12 mouse cellular contexts compared by ENCODE assay signal in the genomic region with DNA sequence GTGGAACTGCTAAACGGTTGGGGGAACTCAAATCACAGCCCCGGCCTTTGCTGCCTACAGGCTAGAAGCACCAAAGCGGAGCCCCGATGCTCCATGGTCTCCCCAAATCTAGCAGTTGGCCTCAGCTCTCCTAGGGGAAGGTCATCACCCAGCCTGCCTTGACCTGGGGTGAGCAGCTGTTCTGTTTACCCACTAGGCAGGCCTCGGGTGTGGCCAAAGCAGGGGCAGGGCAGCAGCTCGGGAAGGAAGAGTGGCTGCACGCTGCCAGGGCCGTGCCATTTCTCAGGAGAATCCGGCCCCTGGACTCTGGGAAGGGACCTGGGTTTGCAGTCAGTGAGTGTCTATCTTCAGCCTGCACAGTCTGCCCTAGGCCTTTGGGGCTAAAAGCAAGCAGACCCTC. TPM values are rescaled to one million over a fixed set of nuclear protein-coding genes. Genes with fewer than 3 reads are reported as not detected.
DNase-seq lines count a peak whose midpoint lies in the region; ATAC-seq and TF ChIP-seq lines count a peak whose summit lies in the region.
"Had no signal": no experiment of that assay in that cellular context is flagged by ENCODE, and none has a peak within 500 bp of the region (broad histone marks: within the 10 kb centered on the region; RNA-seq: fewer than 3 reads in every experiment).

No protein-coding gene starts in this region.

- WGBS in kidney, postnatal 0 days, result 50% methylated on average over 9 of the region's 9 CpGs
- WGBS in intestine, embryonic 15.5 days, result 48% methylated on average over 9 of the region's 9 CpGs

- no peaks in the 10 kb centered on the region for H3K9me3 ChIP-seq in kidney, postnatal 0 days (replicated peaks; ENCODE audit: low read length)
- H3K9me3 ChIP-seq in intestine, embryonic 15.5 days, result no peaks in the 10 kb centered on the region
- H3K9me3 ChIP-seq: neural tube, embryonic 13.5 days had no signal

- DNase-seq in adrenal gland, adult (ENCODE audit: inconsistent age in 2 of 2, low spot score in 1 of 2), result peak; percentile 53 to 78
- DNase-seq in adrenal gland, adult 8-10 months, result no peak
- DNase-seq in kidney, postnatal 0 days (ENCODE audit: low spot score), result no peak
- no peak for DNase-seq in kidney, adult 11 months
- peak; percentile 80 for DNase-seq in lung, postnatal 36 days
- DNase-seq in c-Kit-positive CD71-positive TER-119-positive erythroid progenitor cells, embryonic 14.5 days (ENCODE audit: low spot score), result no peak
- no peak for DNase-seq in urinary bladder, postnatal 25 days (ENCODE audit: low spot score)
- DNase-seq: right cerebral cortex, postnatal 25 days; thymus, postnatal 36 days had no signal

- H3K4me1 ChIP-seq in kidney, postnatal 0 days (replicated peaks; ENCODE audit: insufficient read depth, low read length), result peaks cover 30% of the 10 kb centered on the region
- H3K4me1 ChIP-seq in intestine, embryonic 15.5 days (replicated peaks), result peaks cover 67% of the 10 kb centered on the region

- peak overlapping the region; percentile 14; the same call in 1 of the 2 replicates for H3K27ac ChIP-seq in kidney, postnatal 0 days
- H3K27ac ChIP-seq in intestine, embryonic 15.5 days, result peak overlapping the region; percentile 95
- H3K27ac ChIP-seq: neural tube, embryonic 13.5 days had no signal

- no peaks in the 10 kb centered on the region for H3K27me3 ChIP-seq in kidney, postnatal 0 days (ENCODE audit: insufficient read depth, low read length)
- H3K27me3 ChIP-seq in intestine, embryonic 15.5 days (replicated peaks), result no peaks in the 10 kb centered on the region

- no peak for TF ChIP-seq CTCF in kidney, postnatal 0 days (IDR thresholded peaks at IDR 0.05; ENCODE audit: low read depth)

- no peak for ATAC-seq in kidney, postnatal 0 days (replicated peaks; ENCODE audit: low FRiP score, low read depth)
- ATAC-seq in intestine, embryonic 15.5 days, result no peak

- no peak overlapping the region for H3K4me3 ChIP-seq in kidney, postnatal 0 days (replicated peaks; ENCODE audit: low read depth, low read length)
- 0 out of 2 replicates have a peak overlapping the region, but pooled peaks have one; percentile 9 for H3K4me3 ChIP-seq in intestine, embryonic 15.5 days (replicated peaks)
- H3K4me3 ChIP-seq: neural tube, embryonic 13.5 days had no signal

- no peak overlapping the region for H3K4me2 ChIP-seq in kidney, postnatal 0 days (ENCODE audit: low read length)
- peak overlapping the region; percentile 83 for H3K4me2 ChIP-seq in intestine, embryonic 15.5 days (replicated peaks)
- H3K4me2 ChIP-seq: neural tube, embryonic 13.5 days had no signal

- peaks cover 11% of the 10 kb centered on the region for H3K36me3 ChIP-seq in kidney, postnatal 0 days (ENCODE audit: insufficient read depth, low read length)
- peaks cover 18% of the 10 kb centered on the region for H3K36me3 ChIP-seq in intestine, embryonic 15.5 days

- no peak overlapping the region for H3K9ac ChIP-seq in kidney, postnatal 0 days (ENCODE audit: low read depth, low read length)
- peak overlapping the region; percentile 12; the same call in 1 of the 2 replicates for H3K9ac ChIP-seq in intestine, embryonic 15.5 days
- H3K9ac ChIP-seq: neural tube, embryonic 13.5 days had no signal

RNA-seq across cellular contexts. Expression of a gene that starts 4.7 kb away (rescaled TPM):
- 10 to 100 TPM; 13.5 to 20.4 (median 17.0) TPM for total RNA-seq in adrenal gland, adult 8-10 months (2022)
- polyA plus RNA-seq in kidney, postnatal 0 days (2015; fragmentation: Nextera tagmentation; extraction: Ambion mirVana), result 9.4 and 10.2 TPM in 2 replicates
- polyA plus RNA-seq in intestine, embryonic 15.5 days (2015; fragmentation: Nextera tagmentation; extraction: Ambion mirVana), result 20.3 and 21.4 TPM in 2 replicates

RNA-seq across cellular contexts. Expression of a gene that starts 39.9 kb away (rescaled TPM):
- 1 to 10 TPM; 4.0 to 6.7 (median 5.4) TPM for total RNA-seq in adrenal gland, adult 8-10 months (2022)
- polyA plus RNA-seq in kidney, postnatal 0 days (2015; fragmentation: Nextera tagmentation; extraction: Ambion mirVana), result 0.19 and 0.25 TPM in 2 replicates
- polyA plus RNA-seq in intestine, embryonic 15.5 days (2015; fragmentation: Nextera tagmentation; extraction: Ambion mirVana), result 0.10 and 0.29 TPM in 2 replicates
- total RNA-seq: MEL had no signal

RNA-seq across cellular contexts. Expression of a gene that starts 40.2 kb away (rescaled TPM):
- total RNA-seq in adrenal gland, adult 8-10 months (2022), result 10 to 100 TPM in 1 of 4 experiments, 1 to 10 TPM in 3; 6.5 to 10.4 (median 7.7) TPM
- polyA plus RNA-seq in kidney, postnatal 0 days (2015; fragmentation: Nextera tagmentation; extraction: Ambion mirVana), result 2.1 and 4.1 TPM in 2 replicates
- 4.4 TPM in 2 replicates for polyA plus RNA-seq in intestine, embryonic 15.5 days (2015; fragmentation: Nextera tagmentation; extraction: Ambion mirVana)

Comparison
In these comparisons a context has a peak if more than half of its experiments do, and no peak if none do; other contexts are left out.
1. DNase-seq: peak in adrenal gland, adult (2 of 2) and lung, postnatal 36 days (single experiment); none in adrenal gland, adult 8-10 months (single experiment), kidney, postnatal 0 days (single experiment), kidney, adult 11 months (single experiment), c-Kit-positive CD71-positive TER-119-positive erythroid progenitor cells, embryonic 14.5 days (single experiment) and urinary bladder, postnatal 25 days (single experiment).